Mouse (Mus musculus) CH12.LX (cell line): ENCODE results near the gene Mrps33. TPM values are rescaled to one million over a fixed set of nuclear protein-coding genes. Genes with fewer than 3 reads are reported as not detected.

Experiments used
- DNase-seq: peaks from one replicate; pipeline ENCODE4 v3.0.0-alpha.2; 2013; ENCODE audit errors: extremely low read depth
- H3K27ac ChIP-seq: 2 replicates; pipeline ENCODE4 v1.5.1; 2012; ENCODE audit warnings: low read depth, mild to moderate bottlenecking, control low read depth, moderate library complexity; ENCODE audit not compliant: insufficient read depth
- H3K27me3 ChIP-seq: replicated peaks from 2 replicates; pipeline ENCODE3; 2012; ENCODE audit warnings: inconsistent platforms
- H3K36me3 ChIP-seq, 2 experiments: replicated peaks in 1 of 2; 2 replicates each; pipeline versions ENCODE3 to v1.6.1; 2012; ENCODE audit warnings: inconsistent platforms in 1 of 2, low read length in 1 of 2, mild to moderate bottlenecking in 1 of 2, mixed read lengths in 1 of 2, moderate library complexity in 1 of 2; ENCODE audit not compliant: control insufficient read depth in 1 of 2, insufficient read depth in 1 of 2
- H3K4me1 ChIP-seq, 2 experiments: 2 replicates each; pipeline ENCODE4 v1.6.1; 2012; ENCODE audit warnings: inconsistent platforms in 1 of 2, moderate library complexity in 1 of 2; ENCODE audit not compliant: insufficient read depth in 2 of 2, control insufficient read depth in 1 of 2
- H3K4me2 ChIP-seq: 2 replicates; pipeline ENCODE4 v1.6.1; 2012; ENCODE audit warnings: low read depth, mild to moderate bottlenecking, control low read depth; ENCODE audit not compliant: poor library complexity, insufficient read depth, severe bottlenecking
- H3K4me3 ChIP-seq, 3 experiments: fragments of 150-350 bp in 1 of 3; sonication (generic) in 1 of 3; replicated peaks in 1 of 3; 2 replicates each; pipeline versions ENCODE3 to v1.5.1; 2011 to 2012; ENCODE audit warnings: low read depth in 2 of 3, low read length in 2 of 3, mild to moderate bottlenecking in 2 of 3, moderate library complexity in 2 of 3, control low read depth in 1 of 3, improper control_type of control experiment in 1 of 3, inconsistent platforms in 1 of 3, mixed read lengths in 1 of 3; ENCODE audit not compliant: poor library complexity in 1 of 3
- H3K79me2 ChIP-seq: replicated peaks from 2 replicates; pipeline ENCODE4 v1.6.1; 2012; ENCODE audit warnings: mild to moderate bottlenecking, moderate library complexity; ENCODE audit not compliant: control insufficient read depth, poor library complexity, insufficient read depth, severe bottlenecking; ENCODE audit errors: extremely low read depth
- H3K9ac ChIP-seq: 2 replicates; pipeline ENCODE4 v1.6.1; 2012; ENCODE audit warnings: low read depth, mild to moderate bottlenecking, control low read depth, moderate library complexity; ENCODE audit not compliant: insufficient read depth
- H3K9me3 ChIP-seq: replicated peaks from 2 replicates; pipeline ENCODE3; 2012; ENCODE audit warnings: low read length, inconsistent platforms, mixed read lengths
- BHLHE40 ChIP-seq: IDR thresholded peaks from 2 replicates; pipeline ENCODE4 v1.6.1; 2011; ENCODE audit warnings: mild to moderate bottlenecking, low read depth, low read length, improper control_type of control experiment
- CHD1 ChIP-seq: IDR thresholded peaks from 2 replicates; pipeline ENCODE4 v1.6.1; 2012; ENCODE audit warnings: low read depth, low read length, improper control_type of control experiment, inconsistent platforms
- CHD2 ChIP-seq: IDR thresholded peaks from 2 replicates; pipeline ENCODE4 v1.6.1; 2011; ENCODE audit warnings: low read length, improper control_type of control experiment
- CTCF ChIP-seq, 2 experiments: IDR thresholded peaks in 1 of 2; conservative IDR thresholded peaks in 1 of 2; 2 replicates each; pipeline ENCODE4 v1.5.1; 2011 to 2012; ENCODE audit warnings: low read depth in 2 of 2, low read length in 2 of 2, improper control_type of control experiment in 1 of 2, inconsistent platforms in 1 of 2, mild to moderate bottlenecking in 1 of 2, moderate library complexity in 1 of 2
- E2F4 ChIP-seq: IDR thresholded peaks from 2 replicates; pipeline ENCODE4 v1.6.1; 2011; ENCODE audit warnings: low read depth, low read length, improper control_type of control experiment; ENCODE audit not compliant: insufficient replicate concordance
- ELF1 ChIP-seq: IDR thresholded peaks from 2 replicates; pipeline ENCODE4 v1.6.1; 2014; ENCODE audit warnings: low read depth, mild to moderate bottlenecking, inconsistent platforms, low read length, improper control_type of control experiment
- EP300 ChIP-seq: IDR thresholded peaks from 2 replicates; pipeline ENCODE4 v1.6.1; 2011; ENCODE audit warnings: low read length, improper control_type of control experiment
- ETS1 ChIP-seq: conservative IDR thresholded peaks from 2 replicates; pipeline ENCODE4 v1.6.1; 2012; ENCODE audit warnings: low read depth, mild to moderate bottlenecking, inconsistent platforms, low read length, improper control_type of control experiment, moderate library complexity
- GABPA ChIP-seq: IDR thresholded peaks from 2 replicates; pipeline ENCODE4 v1.6.1; 2012; ENCODE audit warnings: low read depth, low read length, improper control_type of control experiment, inconsistent platforms; ENCODE audit not compliant: insufficient replicate concordance
- HCFC1 ChIP-seq: IDR thresholded peaks from 2 replicates; pipeline ENCODE4 v1.6.1; 2012; ENCODE audit warnings: low read depth, mild to moderate bottlenecking, inconsistent platforms, low read length, improper control_type of control experiment
- IRF4 ChIP-seq: IDR thresholded peaks from 2 replicates; pipeline ENCODE4 v1.6.1; 2014; ENCODE audit warnings: low read depth, mild to moderate bottlenecking, inconsistent platforms, low read length, improper control_type of control experiment
- JUN ChIP-seq: IDR thresholded peaks from 2 replicates; pipeline ENCODE4 v1.6.1; 2011; ENCODE audit warnings: low read depth, mild to moderate bottlenecking, low read length, improper control_type of control experiment, moderate library complexity; ENCODE audit not compliant: insufficient read depth
- JUND ChIP-seq: conservative IDR thresholded peaks from 2 replicates; pipeline ENCODE4 v1.6.1; 2011; ENCODE audit warnings: low read depth, low read length, improper control_type of control experiment
- KAT2A ChIP-seq: IDR thresholded peaks from 2 replicates; pipeline ENCODE4 v1.6.1; 2012; ENCODE audit warnings: low read length, improper control_type of control experiment, inconsistent platforms; ENCODE audit not compliant: insufficient replicate concordance
- MAFK ChIP-seq: IDR thresholded peaks from 2 replicates; pipeline ENCODE4 v1.6.1; 2011; ENCODE audit warnings: low read length, improper control_type of control experiment; ENCODE audit not compliant: insufficient replicate concordance
- MAX ChIP-seq: IDR thresholded peaks from 2 replicates; pipeline ENCODE4 v1.6.1; 2011; ENCODE audit warnings: low read length, improper control_type of control experiment
- MAZ ChIP-seq: IDR thresholded peaks from 2 replicates; pipeline ENCODE4 v1.6.1; 2012; ENCODE audit warnings: low read depth, mild to moderate bottlenecking, inconsistent platforms, low read length, improper control_type of control experiment, moderate library complexity
- MEF2A ChIP-seq: IDR thresholded peaks from 2 replicates; pipeline ENCODE4 v1.6.1; 2014; ENCODE audit warnings: low read depth, mild to moderate bottlenecking, inconsistent platforms, low read length, improper control_type of control experiment, borderline replicate concordance
- MXI1 ChIP-seq: IDR thresholded peaks from 2 replicates; pipeline ENCODE4 v1.6.1; 2011; ENCODE audit warnings: mild to moderate bottlenecking, low read depth, low read length, improper control_type of control experiment
- MYC ChIP-seq: IDR thresholded peaks from 2 replicates; pipeline ENCODE4 v1.6.1; 2011; ENCODE audit warnings: low read depth, mild to moderate bottlenecking, improper control_type of control experiment, low read length
- NELFE ChIP-seq: IDR thresholded peaks from 2 replicates; pipeline ENCODE4 v1.6.1; 2011; ENCODE audit warnings: low read depth, low read length, improper control_type of control experiment
- NRF1 ChIP-seq: IDR thresholded peaks from 2 replicates; pipeline ENCODE4 v1.6.1; 2014; ENCODE audit warnings: low read depth, mild to moderate bottlenecking, inconsistent platforms, low read length, improper control_type of control experiment, moderate library complexity
- PAX5 ChIP-seq: IDR thresholded peaks from 2 replicates; pipeline ENCODE4 v1.6.1; 2012; ENCODE audit warnings: low read length, inconsistent platforms, mixed read lengths
- POLR2A ChIP-seq: IDR thresholded peaks from 2 replicates; pipeline ENCODE4 v1.6.1; 2011; ENCODE audit warnings: low read depth, mild to moderate bottlenecking, improper control_type of control experiment, low read length
- POLR2AphosphoS2 ChIP-seq: IDR thresholded peaks from 2 replicates; pipeline ENCODE4 v1.6.1; 2011; ENCODE audit warnings: low read depth, low read length, improper control_type of control experiment
- RAD21 ChIP-seq: IDR thresholded peaks from 2 replicates; pipeline ENCODE4 v1.6.1; 2011; ENCODE audit warnings: low read depth, mild to moderate bottlenecking, low read length, improper control_type of control experiment, moderate library complexity
- RCOR1 ChIP-seq: conservative IDR thresholded peaks from 2 replicates; pipeline ENCODE4 v1.6.1; 2012; ENCODE audit warnings: low read depth, mild to moderate bottlenecking, inconsistent platforms, low read length, improper control_type of control experiment
- SIN3A ChIP-seq: IDR thresholded peaks from 2 replicates; pipeline ENCODE4 v1.6.1; 2012; ENCODE audit warnings: low read length, improper control_type of control experiment, inconsistent platforms
- SMC3 ChIP-seq: IDR thresholded peaks from 2 replicates; pipeline ENCODE4 v1.6.1; 2011; ENCODE audit warnings: low read depth, low read length, improper control_type of control experiment
- TBP ChIP-seq: conservative IDR thresholded peaks from 2 replicates; pipeline ENCODE4 v1.6.1; 2011; ENCODE audit warnings: low read depth, low read length, improper control_type of control experiment
- TCF12 ChIP-seq: IDR thresholded peaks from 2 replicates; pipeline ENCODE4 v1.6.1; 2014; ENCODE audit warnings: low read depth, mild to moderate bottlenecking, inconsistent platforms, low read length, improper control_type of control experiment
- UBTF ChIP-seq: IDR thresholded peaks from 2 replicates; pipeline ENCODE4 v1.6.1; 2012; ENCODE audit warnings: low read depth, mild to moderate bottlenecking, inconsistent platforms, low read length, improper control_type of control experiment, moderate library complexity
- USF1 ChIP-seq: IDR thresholded peaks from 2 replicates; pipeline ENCODE4 v1.6.1; 2014; ENCODE audit warnings: low read depth, mild to moderate bottlenecking, inconsistent platforms, low read length, improper control_type of control experiment
- USF2 ChIP-seq: conservative IDR thresholded peaks from 2 replicates; pipeline ENCODE4 v1.6.1; 2011; ENCODE audit warnings: low read depth, low read length, improper control_type of control experiment
- ZC3H11A ChIP-seq: IDR thresholded peaks from 2 replicates; pipeline ENCODE4 v1.6.1; 2012; ENCODE audit warnings: low read depth, mild to moderate bottlenecking, inconsistent platforms, low read length, improper control_type of control experiment
- ZKSCAN1 ChIP-seq: IDR thresholded peaks from 2 replicates; pipeline ENCODE4 v1.6.1; 2012; ENCODE audit warnings: low read depth, inconsistent platforms, low read length, improper control_type of control experiment, borderline replicate concordance
- ZMIZ1 ChIP-seq: IDR thresholded peaks from 2 replicates; pipeline ENCODE4 v1.6.1; 2012; ENCODE audit warnings: low read depth, mild to moderate bottlenecking, inconsistent platforms, low read length, improper control_type of control experiment
- ZNF384 ChIP-seq: IDR thresholded peaks from 2 replicates; pipeline ENCODE4 v1.6.1; 2012; ENCODE audit warnings: low read depth, low read length, improper control_type of control experiment, inconsistent platforms
- dilution Hi-C: fragments of 300-500 bp; cut with MboI; formaldehyde crosslinking; loops from 2 replicates; pipeline ENCODE4 v1.14.3; 2020; ENCODE audit warnings: low sequenced_read_pairs; ENCODE audit not compliant: extremely low pct_unique_long_range_greater_than_20kb, extremely low pct_ligation_motif_present
- in situ Hi-C: fragments of 300-500 bp; cut with MboI; formaldehyde crosslinking; loops from 3 replicates; pipeline ENCODE4 v1.14.3; 2019; ENCODE audit warnings: low sequenced_read_pairs, low pct_ligation_motif_present, low pct_unique_long_range_greater_than_20kb, mixed read lengths
- polyA plus RNA-seq: library from polyadenylated mRNA; unstranded; fragments of >175 nt; gene quantifications from 2 replicates; pipeline ENCODE4 v1.2.1, GENCODE M21; 2012; ENCODE audit warnings: low read depth; ENCODE audit not compliant: insufficient read length
- total RNA-seq, 2 experiments: library from RNA; depleted of rRNA; stranded (reverse); fragments of 300-350 nt in 1 of 2; fragments of >200 nt in 1 of 2; gene quantifications; 2 replicates each; pipeline ENCODE4 v1.2.3; 2012 to 2014

Mrps33 gene
- total RNA-seq (2012; rRNA removed) (138 and 142 TPM in 2 replicates), total RNA-seq (2014; rRNA removed) (342 and 346 TPM in 2 replicates), polyA plus RNA-seq (166 and 168 TPM in 2 replicates)

DNA sequence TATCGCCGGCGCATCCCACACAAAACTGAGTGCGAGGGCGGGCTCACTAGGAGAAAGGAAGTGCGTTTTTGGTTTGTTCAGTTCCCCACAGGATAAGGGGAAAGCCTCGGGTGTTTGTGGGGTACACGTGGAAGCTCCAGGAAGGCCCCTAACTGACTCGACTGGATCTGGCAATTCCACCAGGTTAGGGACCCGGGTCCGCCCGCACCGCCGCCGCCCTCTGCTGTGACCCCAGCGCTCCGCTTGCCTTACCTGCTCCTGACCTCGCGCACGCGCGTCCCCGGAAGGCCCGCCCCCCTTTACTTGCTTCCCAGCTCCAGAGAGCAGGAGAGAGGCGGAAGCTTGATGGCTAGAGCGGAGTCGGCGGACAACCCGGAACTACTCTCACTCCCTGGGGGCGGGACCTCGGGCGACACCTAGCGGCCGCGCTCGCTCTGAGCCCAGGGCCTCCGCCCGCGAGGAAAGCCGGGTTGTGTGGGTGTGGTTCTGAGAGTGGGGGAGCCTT is at the start of gene Mrps33:
Mrps33 (minus strand) TSS at position 377 of the 505 bp plus-strand sequence.
- in situ Hi-C loops: no loop called here

GRCm38 (mm10) chr6:39849667-39850066 is 38.9 kb upstream of the Mrps33 start:
- Histone ChIP-seq H3K27me3 (no peaks in the 10 kb centered on the region), H3K9ac (no peak overlapping the region), H3K4me3 (no peak overlapping the region)
- DNase-seq: no peak
- no peak for TF ChIP-seq GABPA
- no peak for TF ChIP-seq MAZ
- no peak for TF ChIP-seq IRF4
- TF ChIP-seq USF1: no peak
- TF ChIP-seq SIN3A: no peak
- no peak for TF ChIP-seq ELF1
- no peak for TF ChIP-seq BHLHE40
- no peak for TF ChIP-seq PAX5
- TF ChIP-seq ETS1: no peak
- TF ChIP-seq EP300: no peak
- no peak for TF ChIP-seq RAD21
- TF ChIP-seq ZC3H11A: no peak
- no peak for TF ChIP-seq MAX
- no peak for TF ChIP-seq JUND
- TF ChIP-seq USF2: no peak
- TF ChIP-seq HCFC1: no peak
- TF ChIP-seq, all 38 proteins: peak for 0
- Histone ChIP-seq H3K9me3 (no peaks in the 10 kb centered on the region), H3K4me2 (no peak overlapping the region), H3K79me2 (no peaks in the 10 kb centered on the region), H3K27ac (no peak overlapping the region), H3K36me3 (no peaks in the 10 kb centered on the region), H3K4me1 (peaks cover 22 to 39% of the 10 kb centered on the region in 2 experiments)
- in situ Hi-C loops (no loop called here), dilution Hi-C loops (no loop called here)

More for the DNA sequence above, at the start of gene Mrps33:
- H3K4me2 ChIP-seq: peak within 1 kb of the TSS; percentile 96
- H3K4me3 ChIP-seq: peak within 1 kb of the TSS; percentile 72 to 90 (median 82)
- peaks cover 13% of the 10 kb centered on the region for H3K79me2 ChIP-seq
- no peak within 1 kb of the TSS for H3K27ac ChIP-seq
- peak within 1 kb of the TSS; percentile 84 for H3K9ac ChIP-seq
- DNase-seq: peak; percentile 95
- dilution Hi-C loops: no loop called here
- no peaks in the 10 kb centered on the region for H3K27me3 ChIP-seq
- H3K9me3 ChIP-seq: no peaks in the 10 kb centered on the region
- peak; percentile 45 for TF ChIP-seq SMC3
- TF ChIP-seq PAX5: no peak
- no peak for TF ChIP-seq USF2
- TF ChIP-seq MXI1: peak; percentile 88
- TF ChIP-seq ZMIZ1: peak; percentile 92
- no peak for TF ChIP-seq MAFK
- peak; percentile 96 for TF ChIP-seq POLR2A
- TF ChIP-seq CHD1: 0 out of 2 replicates have a peak, but pooled peaks have one; percentile 87
- peak; percentile 88 for TF ChIP-seq NRF1
- peak; percentile 82; the same call in 1 of the 2 replicates for TF ChIP-seq GABPA
- no peak for TF ChIP-seq ZNF384
- peak; percentile 86 for TF ChIP-seq CHD2
- TF ChIP-seq RAD21: peak; percentile 6; the same call in 1 of the 2 replicates
- no peak for TF ChIP-seq E2F4
- peak; percentile 89; the same call in 1 of the 2 replicates for TF ChIP-seq KAT2A
- peak; percentile 100 for TF ChIP-seq ELF1
- TF ChIP-seq ZC3H11A: no peak
- TF ChIP-seq TCF12: peak; percentile 89
- TF ChIP-seq UBTF: no peak
- no peak for TF ChIP-seq USF1
- TF ChIP-seq MEF2A: peak; percentile 80
- peak; percentile 49; the same call in 1 of the 2 replicates for TF ChIP-seq MAX
- TF ChIP-seq JUND: no peak
- peak; percentile 52; the same call in 1 of the 2 replicates for TF ChIP-seq MYC
- TF ChIP-seq HCFC1: peak; percentile 96
- TF ChIP-seq RCOR1: no peak
- TF ChIP-seq SIN3A: peak; percentile 96
- TF ChIP-seq MAZ: peak; percentile 96
- peak; percentile 86 for TF ChIP-seq NELFE
- no peak for TF ChIP-seq ZKSCAN1
- TF ChIP-seq BHLHE40: peak; percentile 75
- peak; percentile 84 for TF ChIP-seq IRF4
- TF ChIP-seq JUN: no peak
- peak; percentile 64; the same call in 1 of the 2 replicates for TF ChIP-seq ETS1
- TF ChIP-seq TBP: 0 out of 2 replicates have a peak, but pooled peaks have one; percentile 35
- peak; percentile 80 for TF ChIP-seq POLR2AphosphoS2
- TF ChIP-seq CTCF (conservative IDR thresholded peaks at IDR 0.05 in 1 of 2, IDR thresholded peaks at IDR 0.05 in 1 of 2; ENCODE audit: low read depth in 2 of 2, low read length in 2 of 2): peak in 1 of 2 experiments; percentile 94; a peak in 3 of 4 replicates
- TF ChIP-seq EP300: no peak
- H3K4me1 ChIP-seq: peaks cover 0 to 17% of the 10 kb centered on the region in 2 experiments; a peak in 2 of 4 replicates
- H3K36me3 ChIP-seq: peaks cover 0 to 16% of the 10 kb centered on the region in 2 experiments
